Mouse (Mus musculus) megakaryocyte, embryonic 14.5 days (primary cell): Measurements from ENCODE around the gene Exosc9. TPM values are rescaled to one million over a fixed set of nuclear protein-coding genes. Genes with fewer than 3 reads are reported as not detected.
A peak's percentile ranks its signal among the peaks of the same experiment; 100 is the strongest.

Source experiments
- H3K27me3 ChIP-seq: replicated peaks from 2 replicates; pipeline ENCODE3; 2012; ENCODE audit warnings: inconsistent platforms
- H3K36me3 ChIP-seq: replicated peaks from 2 replicates; pipeline ENCODE3; 2012; ENCODE audit warnings: low read length, inconsistent platforms, mixed read lengths
- H3K4me1 ChIP-seq: 2 replicates; pipeline ENCODE4 v1.6.1; 2012; ENCODE audit warnings: inconsistent platforms
- H3K4me3 ChIP-seq: replicated peaks from 2 replicates; pipeline ENCODE3; 2012; ENCODE audit warnings: moderate library complexity, mild to moderate bottlenecking, inconsistent platforms
- H3K9me3 ChIP-seq: 2 replicates; pipeline ENCODE4 v1.6.1; 2012; ENCODE audit warnings: inconsistent platforms
- FLI1 ChIP-seq: IDR thresholded peaks from 2 replicates; pipeline ENCODE4 v1.6.1; 2012; ENCODE audit warnings: low read length, inconsistent platforms, mixed read lengths
- GATA1 ChIP-seq: IDR thresholded peaks from 3 replicates; pipeline ENCODE4 v1.6.1; 2012; ENCODE audit warnings: mixed read lengths, low read length, inconsistent platforms, borderline replicate concordance
- polyA plus RNA-seq: library from polyadenylated mRNA; stranded (reverse); fragments of >175 nt; gene quantifications from 2 replicates; pipeline ENCODE4 v1.2.3, GENCODE M21; 2012; ENCODE audit warnings: low replicate concordance; ENCODE audit not compliant: insufficient read depth

The Exosc9 gene
- 3.3 TPM in 1 of 2 replicates, not detected in the other for polyA plus RNA-seq

DNA sequence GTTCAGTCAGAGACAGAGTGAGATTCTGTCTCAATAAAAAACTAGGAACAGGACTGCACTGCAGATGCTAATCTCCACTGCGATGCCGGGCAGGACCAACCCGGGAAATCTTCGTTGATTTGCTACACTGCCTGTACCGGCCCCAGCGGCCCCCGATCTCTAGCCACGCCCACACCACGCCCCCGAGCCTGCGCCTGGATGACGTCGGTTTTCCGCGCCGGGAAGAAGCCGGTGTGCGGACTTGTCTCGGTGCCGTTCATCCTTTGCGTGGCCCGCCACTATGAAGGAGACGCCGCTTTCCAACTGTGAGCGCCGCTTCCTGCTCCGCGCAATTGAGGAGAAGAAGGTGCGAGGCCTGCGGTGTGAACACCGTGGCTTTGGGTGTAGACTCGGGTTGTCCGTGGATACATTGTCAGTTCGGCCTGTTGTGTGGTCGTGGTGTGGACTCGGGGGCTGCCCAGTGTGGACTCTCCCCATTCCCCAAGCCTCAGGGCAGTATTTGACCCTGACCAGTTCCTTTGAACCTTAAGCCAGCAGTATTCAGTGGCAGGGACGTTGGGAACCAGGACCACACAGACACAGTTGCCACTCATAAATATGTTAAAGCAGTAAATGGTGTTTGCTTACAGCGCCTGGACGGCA lies at the start of gene Exosc9:
Gene Exosc9 (plus strand): TSS at position 201 of the 642 bp plus-strand sequence.
- Histone ChIP-seq H3K9me3 (no peaks in the 10 kb centered on the region), H3K27me3 (no peaks in the 10 kb centered on the region), H3K4me1 (peaks cover 18% of the 10 kb centered on the region), H3K4me3 (peak within 1 kb of the TSS; percentile 100), H3K36me3 (peaks cover 38% of the 10 kb centered on the region)
- TF ChIP-seq FLI1 (no peak), GATA1 (no peak)

DNA sequence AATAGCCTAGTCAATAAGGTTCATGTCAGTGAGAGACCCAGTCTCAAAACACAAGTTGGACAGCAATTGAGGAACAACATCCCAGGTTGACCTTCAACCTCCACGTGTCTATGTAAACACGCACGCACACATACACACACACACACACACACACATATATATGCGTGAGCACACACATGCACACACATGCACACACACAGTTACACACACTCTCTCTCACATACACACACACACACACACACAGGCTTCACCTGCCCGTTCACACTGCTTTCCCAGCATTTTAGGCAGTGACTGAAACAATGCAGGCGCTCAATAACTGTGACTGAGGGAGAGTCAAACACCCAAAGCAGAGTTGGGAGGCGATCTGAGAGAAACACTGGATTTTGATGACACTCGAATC lies 47.1 kb upstream of the Exosc9 start:
- TF ChIP-seq FLI1 (no peak), GATA1 (no peak)
- H3K9me3 ChIP-seq = no peaks in the 10 kb centered on the region

DNA sequence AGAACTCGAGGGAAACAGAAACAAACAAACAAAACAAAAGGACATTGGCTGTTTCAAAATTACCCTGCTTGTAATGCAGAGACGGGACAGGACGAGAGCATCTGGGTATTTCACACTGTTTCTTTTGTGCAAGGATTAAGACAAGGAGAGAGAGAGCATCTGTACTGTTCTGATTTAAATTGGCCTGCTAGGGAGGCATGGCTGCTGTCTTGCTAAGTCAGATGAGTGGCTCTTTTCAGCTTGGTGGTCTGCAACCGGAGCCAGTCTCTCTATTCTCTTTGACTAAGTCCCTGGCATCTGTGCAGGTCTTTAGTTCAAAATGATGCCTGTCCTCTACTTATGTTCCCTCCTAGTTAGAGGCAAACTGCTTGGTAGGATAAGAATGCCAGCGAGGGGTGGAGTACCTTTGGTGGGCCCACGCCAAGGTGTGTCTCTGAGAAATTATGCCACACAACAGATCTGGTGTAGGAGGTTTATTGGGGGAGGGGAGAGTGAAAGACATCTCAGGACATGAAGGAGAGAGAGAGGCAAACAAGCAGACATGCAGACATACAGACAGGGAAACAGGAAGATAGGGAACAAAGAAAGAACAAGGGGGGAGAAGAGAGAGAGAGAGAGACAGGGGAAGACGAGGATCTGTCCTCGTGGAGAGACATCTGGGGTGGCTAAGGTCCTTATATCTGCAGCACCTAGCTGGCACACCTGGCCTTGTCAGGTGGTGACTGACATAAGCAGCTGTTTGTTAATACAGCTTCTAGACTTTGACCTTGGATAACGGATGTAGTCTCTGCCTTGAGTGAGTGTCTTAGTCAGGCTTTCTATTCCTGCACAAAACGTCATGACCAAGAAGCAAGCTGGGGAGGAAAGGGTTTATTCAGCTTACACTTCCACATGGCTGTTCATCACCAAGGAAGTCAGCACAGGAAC lies 46.3 kb upstream of the Exosc9 start:
- H3K4me1 ChIP-seq = no peaks in the 10 kb centered on the region
- H3K4me3 ChIP-seq = no peak overlapping the region
- TF ChIP-seq GATA1 (no peak), FLI1 (no peak)
- no peaks in the 10 kb centered on the region for H3K9me3 ChIP-seq
- no peaks in the 10 kb centered on the region for H3K36me3 ChIP-seq
- peaks cover 4% of the 10 kb centered on the region for H3K27me3 ChIP-seq

More for the DNA sequence above, 47.1 kb upstream of the Exosc9 start:
- H3K4me3 ChIP-seq = no peak overlapping the region
- no peaks in the 10 kb centered on the region for H3K4me1 ChIP-seq
- peaks cover 5% of the 10 kb centered on the region for H3K27me3 ChIP-seq
- no peaks in the 10 kb centered on the region for H3K36me3 ChIP-seq

DNA sequence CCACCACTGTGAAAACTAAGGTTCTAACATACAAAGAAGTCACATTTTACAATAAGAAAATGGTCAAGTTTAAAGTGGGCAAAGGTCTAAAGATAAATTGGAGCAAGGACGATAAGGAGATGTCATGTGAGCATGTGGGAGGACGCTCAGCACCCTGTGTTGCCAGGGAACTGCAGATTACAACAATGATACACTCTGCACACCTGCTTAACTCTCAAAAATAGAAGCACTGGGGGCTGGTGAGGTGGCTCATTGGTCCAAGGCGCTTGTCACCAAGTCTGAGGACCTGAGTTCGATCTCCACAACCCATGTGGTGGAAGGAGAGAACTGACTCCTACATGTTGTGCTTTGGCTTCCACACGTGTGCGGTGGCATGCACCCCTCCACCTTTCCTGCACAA lies 40.9 kb upstream of the Exosc9 start:
- Histone ChIP-seq H3K4me1 (no peaks in the 10 kb centered on the region), H3K36me3 (no peaks in the 10 kb centered on the region), H3K9me3 (no peaks in the 10 kb centered on the region), H3K4me3 (no peak overlapping the region), H3K27me3 (no peaks in the 10 kb centered on the region)
- no peak for TF ChIP-seq FLI1
- no peak for TF ChIP-seq GATA1

DNA sequence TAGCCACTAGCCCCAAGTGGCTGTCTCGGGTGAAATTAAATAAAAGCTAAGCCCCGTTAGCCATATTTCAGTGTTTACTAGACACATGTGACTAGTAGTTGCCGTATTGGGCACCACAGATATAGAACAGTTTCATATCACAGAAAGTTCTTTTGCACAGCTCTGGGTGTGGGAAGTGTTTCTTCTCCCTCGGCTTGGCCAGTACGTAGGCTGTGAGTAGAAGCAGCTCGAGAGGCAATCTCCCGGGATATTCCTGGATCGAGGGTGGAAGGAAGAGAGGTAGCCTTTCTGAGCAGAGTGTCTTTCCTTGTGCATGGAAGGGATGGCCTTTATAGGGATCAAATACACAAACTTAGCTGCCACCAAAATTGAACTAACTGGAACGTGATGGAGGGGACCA lies 36.2 kb upstream of the Exosc9 start:
- H3K4me3 ChIP-seq = no peak overlapping the region
- no peaks in the 10 kb centered on the region for H3K36me3 ChIP-seq
- no peak for TF ChIP-seq GATA1
- TF ChIP-seq FLI1 = no peak
- peaks cover 14% of the 10 kb centered on the region for H3K27me3 ChIP-seq
- H3K4me1 ChIP-seq = peaks cover 4% of the 10 kb centered on the region
- H3K9me3 ChIP-seq = no peaks in the 10 kb centered on the region

DNA sequence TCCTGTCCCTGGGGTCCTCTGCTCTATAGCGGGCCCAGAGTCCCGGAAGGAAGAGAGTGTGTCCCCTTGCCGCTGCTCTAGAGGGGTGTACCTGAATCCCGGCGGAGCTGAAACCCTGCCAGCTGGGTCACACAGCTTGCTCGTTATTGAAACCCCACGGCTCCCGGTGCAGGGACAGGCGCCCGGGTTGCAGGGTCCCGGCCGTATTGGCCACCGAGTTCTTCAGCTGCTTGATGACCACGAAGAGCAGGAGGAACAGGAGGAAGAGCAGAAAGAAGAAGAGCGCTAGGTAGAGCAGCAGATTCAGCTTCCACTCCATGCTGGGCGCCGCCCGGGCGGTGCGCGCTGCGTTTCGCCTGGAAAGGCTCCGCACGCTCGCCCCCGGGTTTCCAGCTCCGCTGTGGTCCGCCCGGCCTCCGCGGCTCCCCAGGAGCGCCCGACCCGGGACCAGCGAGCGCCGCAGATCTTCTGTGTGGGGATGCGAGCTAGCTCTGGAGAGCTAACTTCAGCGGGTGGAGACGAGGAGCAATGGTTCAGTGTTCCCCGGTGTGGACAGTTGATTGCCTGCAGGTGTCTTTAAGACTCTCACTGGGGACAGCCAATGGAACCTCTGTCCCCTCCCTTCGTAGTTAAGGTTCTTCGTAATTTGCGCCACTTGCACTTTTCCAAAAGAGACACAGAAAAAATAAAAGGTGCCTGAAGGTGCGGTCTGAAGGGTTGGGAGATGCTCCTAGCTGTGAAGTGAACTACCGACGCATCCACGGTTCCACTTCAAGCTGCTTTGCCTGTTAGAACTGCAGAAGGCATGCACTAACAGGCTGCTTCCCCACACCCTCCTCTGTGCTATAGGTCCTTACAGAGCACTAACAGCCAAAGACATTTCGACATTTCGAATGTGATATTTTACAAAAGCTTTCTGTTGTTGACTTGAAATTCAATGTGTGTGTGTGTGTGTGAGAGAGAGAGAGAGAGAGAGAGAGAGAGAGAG lies 31.0 kb upstream of the Exosc9 start, which contains the start of gene Gm11549:
Gene Gm11549 (minus strand): TSS at position 741 of the 988 bp plus-strand sequence.
- TF ChIP-seq FLI1 (no peak), GATA1 (no peak)
- no peaks in the 10 kb centered on the region for H3K36me3 ChIP-seq
- H3K9me3 ChIP-seq = no peaks in the 10 kb centered on the region
- peaks cover 42% of the 10 kb centered on the region for H3K27me3 ChIP-seq
- H3K4me3 ChIP-seq = peak within 1 kb of the TSS; percentile 82
- peaks cover 10% of the 10 kb centered on the region for H3K4me1 ChIP-seq

DNA sequence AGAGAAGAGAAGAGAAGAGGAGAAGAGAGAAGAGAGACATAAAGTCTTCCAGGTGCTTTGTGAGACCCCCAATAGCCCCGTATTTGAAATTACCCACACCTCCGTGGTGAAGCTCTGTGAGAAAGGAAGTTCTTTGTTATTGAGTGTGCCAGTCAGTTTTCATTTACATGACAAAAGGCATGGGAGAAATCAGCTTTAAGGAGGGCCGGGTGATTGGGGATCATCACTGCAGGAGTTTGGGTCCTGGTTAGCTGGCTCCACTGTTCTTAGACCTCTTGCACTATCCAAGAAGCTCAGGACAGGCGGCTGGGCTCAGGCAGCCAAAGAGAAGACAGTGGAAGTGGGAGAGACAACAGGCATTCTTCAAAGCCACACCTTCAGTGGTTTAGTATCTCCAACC lies 30.3 kb upstream of the Exosc9 start:
- Histone ChIP-seq H3K4me1 (peaks cover 10% of the 10 kb centered on the region), H3K9me3 (0 out of 2 replicates have a peak, but pooled peaks cover 4% of the 10 kb centered on the region), H3K36me3 (no peaks in the 10 kb centered on the region), H3K27me3 (peaks cover 49% of the 10 kb centered on the region), H3K4me3 (no peak overlapping the region)
- TF ChIP-seq GATA1 = no peak
- no peak for TF ChIP-seq FLI1

DNA sequence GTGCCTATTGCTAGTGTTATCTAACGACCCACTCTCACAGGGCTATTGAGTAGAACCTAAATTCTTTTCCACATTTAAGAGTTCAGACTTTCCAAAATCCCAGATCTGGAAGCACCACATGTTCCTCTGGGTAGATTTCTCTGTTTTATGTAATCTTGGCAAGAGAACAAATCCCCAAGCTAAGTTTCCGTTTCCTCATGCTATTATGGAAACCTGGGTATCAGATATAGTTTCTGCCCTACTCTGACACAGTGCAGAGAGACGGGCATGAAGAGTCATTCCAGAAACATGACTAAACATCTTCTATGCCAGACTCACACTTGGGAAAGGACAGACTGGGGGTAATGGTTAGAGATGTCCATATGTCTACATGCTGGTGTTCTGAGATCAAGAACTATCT lies 27.9 kb upstream of the Exosc9 start:
- H3K4me3 ChIP-seq = no peak overlapping the region
- peaks cover 48% of the 10 kb centered on the region for H3K27me3 ChIP-seq
- peaks cover 15% of the 10 kb centered on the region for H3K9me3 ChIP-seq
- no peak for TF ChIP-seq GATA1
- TF ChIP-seq FLI1 = no peak
- peaks cover 10% of the 10 kb centered on the region for H3K4me1 ChIP-seq
- H3K36me3 ChIP-seq = no peaks in the 10 kb centered on the region

DNA sequence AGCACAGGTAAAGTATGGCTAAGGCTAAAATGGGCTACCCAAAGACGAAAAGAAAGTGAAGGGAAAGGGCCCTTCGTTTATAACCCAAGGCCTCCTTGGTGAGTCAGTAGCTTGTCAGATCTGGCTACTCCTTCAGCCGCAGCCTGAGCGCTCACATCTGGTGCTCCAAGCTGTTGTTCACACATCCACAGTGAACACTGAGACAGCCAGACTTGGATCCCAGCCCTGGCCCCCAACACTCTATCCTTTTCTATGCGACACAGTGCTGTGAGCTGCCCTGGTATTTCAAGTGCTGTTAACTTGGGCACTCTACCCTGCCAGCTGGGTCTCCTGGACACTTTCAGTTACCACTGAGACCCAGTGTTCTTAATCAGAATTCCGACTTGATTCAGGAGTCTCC lies 22.1 kb upstream of the Exosc9 start:
- TF ChIP-seq GATA1 (no peak), FLI1 (no peak)

More for the DNA sequence above, 22.1 kb upstream of the Exosc9 start:
- peaks cover 21% of the 10 kb centered on the region for H3K27me3 ChIP-seq
- H3K36me3 ChIP-seq = no peaks in the 10 kb centered on the region
- H3K4me3 ChIP-seq = no peak overlapping the region
- peaks cover 25% of the 10 kb centered on the region for H3K9me3 ChIP-seq
- peaks cover 13% of the 10 kb centered on the region for H3K4me1 ChIP-seq
